Mouse (Mus musculus) embryo, embryonic 10.5 days (tissue): ENCODE results near the gene Tmem107.

Experiments used
- DNase-seq: peaks from one replicate; pipeline ENCODE4 v3.0.0-alpha.2; 2015; ENCODE audit warnings: low spot score

Gene Tmem107

DNA sequence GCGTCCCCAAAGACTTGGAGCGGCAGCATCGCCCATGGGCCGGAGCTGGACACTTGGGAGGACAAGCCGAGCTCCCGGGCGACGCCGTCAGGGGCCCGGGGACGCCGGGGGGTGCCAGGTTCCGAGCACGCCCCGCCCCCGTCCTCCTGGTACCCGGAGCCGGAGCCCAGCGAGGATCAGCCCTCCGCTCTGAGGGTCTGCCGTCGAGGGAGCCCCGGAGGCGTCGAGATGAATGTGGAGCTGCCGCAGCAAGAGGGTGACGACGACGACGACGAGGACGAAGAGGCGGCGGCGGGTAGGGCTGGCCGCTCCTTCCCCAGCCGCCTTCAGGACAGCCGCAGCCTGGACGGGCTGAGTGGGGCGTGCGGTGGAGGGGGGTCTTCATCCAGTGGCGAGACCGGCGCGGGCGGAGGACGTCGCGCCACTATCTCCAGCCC lies 10.6 kb upstream of the Tmem107 start:
- peak; percentile 65 for DNase-seq

DNA sequence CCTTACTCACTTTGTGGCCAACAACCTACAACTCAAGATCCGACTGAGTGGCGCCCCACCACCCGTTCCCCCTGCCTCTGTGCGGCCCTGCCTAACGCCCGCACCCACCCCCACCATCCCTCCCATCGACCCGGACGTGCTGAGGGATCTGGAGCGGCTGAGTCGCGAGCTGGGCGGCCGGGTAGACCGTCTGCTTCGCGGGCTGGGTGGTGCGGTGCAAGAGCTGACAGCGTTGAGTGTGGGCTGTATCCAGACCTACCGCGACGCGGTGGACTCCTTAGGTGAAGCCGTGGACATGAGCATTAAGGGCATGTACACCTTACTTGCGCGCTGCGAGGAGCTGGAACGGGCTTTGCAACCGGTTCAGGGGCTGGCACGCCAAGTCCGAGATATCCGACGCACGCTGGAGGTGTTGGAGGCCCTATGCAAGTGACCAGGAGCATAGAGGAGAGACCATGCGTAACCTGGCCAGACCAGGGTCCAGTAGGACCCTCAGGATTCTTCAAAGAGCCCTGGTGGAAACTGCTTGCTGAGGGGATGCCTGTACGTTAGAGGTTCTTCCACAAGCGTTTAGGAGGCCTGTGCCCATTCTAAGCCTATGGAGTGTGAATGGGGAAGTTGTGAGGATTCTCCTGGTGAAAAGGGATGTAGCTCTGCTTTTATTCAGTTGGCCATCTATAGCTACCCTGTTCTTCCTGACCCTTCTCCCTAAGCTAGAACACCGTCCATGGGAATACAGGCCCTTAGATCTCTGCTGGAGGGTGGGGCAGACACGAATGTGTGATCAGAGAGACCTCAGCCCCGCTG lies 10.0 kb upstream of the Tmem107 start:
- peak; percentile 41 for DNase-seq

DNA sequence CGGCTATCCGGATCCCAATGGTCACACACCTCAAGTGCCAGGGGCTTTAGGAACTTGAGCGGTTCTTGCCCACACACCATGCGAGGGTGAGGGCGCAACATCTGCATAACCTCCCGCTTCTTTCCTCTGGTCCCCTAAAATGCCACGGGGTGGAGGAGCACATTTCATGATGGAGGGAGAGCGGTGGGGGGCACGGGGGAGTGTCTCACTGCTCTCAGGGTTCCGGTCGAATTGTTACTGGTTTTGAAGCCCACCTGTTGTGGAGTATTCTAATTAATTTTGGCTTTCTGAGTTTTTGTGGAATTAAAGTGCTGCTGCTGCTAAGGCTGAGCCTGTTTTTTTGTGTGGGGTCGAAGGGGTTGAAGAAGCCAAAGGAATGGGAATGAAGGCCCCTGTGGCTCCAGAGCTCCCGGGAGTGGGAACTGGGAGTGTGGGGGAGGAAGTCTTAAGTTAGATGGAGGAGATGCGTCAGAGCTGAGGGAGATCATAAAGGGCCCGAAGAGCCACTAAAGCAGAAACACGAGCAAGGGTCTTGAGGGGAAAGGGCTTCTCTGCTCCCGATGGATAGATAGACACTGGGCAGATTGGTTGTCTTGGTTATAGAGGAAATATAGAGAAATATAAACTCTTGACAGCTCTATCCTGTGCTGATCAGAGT lies 9.2 kb upstream of the Tmem107 start:
- peak; percentile 36 for DNase-seq

DNA sequence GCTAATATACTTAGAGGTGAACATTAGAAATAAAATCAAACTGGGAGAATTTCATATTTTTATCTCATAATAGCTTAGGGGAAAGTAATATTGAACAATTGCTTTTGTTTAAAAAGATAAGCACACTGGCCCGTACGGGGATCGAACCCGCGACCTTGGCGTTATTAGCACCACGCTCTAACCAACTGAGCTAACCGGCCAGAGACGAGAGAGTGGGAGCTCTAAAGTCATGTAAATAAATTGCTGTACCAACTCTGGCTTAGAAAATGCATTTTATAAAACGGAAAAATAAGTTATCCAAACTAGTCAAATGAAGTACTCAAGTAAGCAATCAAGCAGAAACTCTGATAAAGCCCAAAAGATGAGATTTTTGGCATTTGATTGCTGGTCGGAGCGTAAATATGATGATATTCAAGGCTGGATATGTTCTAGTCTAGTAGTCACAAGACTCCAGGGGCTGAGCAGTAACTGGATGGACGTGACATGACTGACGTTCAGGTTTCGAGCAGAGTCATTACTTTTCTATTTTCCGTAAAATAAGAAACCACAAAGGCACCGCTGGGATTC lies 8.3 kb upstream of the Tmem107 start:
- peak; percentile 87 for DNase-seq

DNA sequence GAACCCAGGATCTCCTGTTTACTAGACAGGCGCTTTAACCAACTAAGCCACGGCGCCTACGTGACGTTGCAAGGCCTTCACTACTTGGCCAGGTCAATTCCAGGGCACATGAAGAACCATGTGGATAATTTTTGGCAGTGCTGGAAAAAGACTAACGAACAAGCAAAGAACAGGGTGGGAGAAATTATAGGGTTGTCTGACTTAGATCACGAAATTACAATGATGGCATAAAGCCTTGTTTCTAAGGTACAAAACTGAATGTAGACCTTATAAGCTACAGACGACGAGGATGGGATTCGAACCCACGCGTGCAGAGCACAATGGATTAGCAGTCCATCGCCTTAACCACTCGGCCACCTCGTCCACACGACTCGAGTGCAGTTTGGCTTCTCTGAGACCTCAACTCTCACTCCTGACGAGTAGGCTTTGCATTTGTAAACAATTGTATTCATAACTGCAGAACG lies 7.8 kb upstream of the Tmem107 start:
- DNase-seq, result peak; percentile 97

DNA sequence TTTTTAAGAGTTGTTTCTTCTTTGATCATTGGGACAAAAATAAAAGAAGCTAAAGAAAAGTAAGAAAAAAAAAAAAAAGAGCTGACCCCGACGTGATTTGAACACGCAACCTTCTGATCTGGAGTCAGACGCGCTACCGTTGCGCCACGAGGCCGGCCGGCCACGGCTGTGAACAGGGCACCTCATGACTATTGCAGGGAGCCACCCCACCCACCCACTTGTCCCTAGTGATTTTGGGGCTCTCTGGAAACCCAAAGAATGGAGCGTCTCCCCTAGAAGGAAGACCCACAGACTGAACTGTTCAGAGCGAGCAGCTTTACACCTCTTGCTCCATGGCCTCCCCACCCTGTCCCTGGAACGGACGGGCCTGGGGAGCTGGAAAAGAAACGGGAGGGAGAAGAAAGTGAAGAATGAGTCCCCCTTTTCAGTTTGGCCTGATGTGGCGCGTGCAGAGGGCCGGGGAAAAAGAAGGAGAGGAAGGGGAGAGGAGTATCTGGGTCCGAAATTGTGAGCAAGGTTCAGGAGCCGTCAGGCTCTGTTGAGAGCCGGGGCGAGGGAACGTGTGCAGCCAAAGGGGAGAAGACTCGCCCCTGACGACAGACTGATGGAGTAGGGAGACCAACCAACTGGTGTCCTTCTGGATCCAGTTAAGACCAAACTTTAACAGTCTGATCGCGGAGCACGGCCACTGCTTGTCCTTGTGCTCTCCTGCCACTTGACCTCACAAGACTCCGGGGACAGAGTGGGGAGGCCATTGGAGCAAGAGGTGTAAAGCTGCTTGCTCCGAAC lies 7.0 kb upstream of the Tmem107 start:
- peak; percentile 84 for DNase-seq

DNA sequence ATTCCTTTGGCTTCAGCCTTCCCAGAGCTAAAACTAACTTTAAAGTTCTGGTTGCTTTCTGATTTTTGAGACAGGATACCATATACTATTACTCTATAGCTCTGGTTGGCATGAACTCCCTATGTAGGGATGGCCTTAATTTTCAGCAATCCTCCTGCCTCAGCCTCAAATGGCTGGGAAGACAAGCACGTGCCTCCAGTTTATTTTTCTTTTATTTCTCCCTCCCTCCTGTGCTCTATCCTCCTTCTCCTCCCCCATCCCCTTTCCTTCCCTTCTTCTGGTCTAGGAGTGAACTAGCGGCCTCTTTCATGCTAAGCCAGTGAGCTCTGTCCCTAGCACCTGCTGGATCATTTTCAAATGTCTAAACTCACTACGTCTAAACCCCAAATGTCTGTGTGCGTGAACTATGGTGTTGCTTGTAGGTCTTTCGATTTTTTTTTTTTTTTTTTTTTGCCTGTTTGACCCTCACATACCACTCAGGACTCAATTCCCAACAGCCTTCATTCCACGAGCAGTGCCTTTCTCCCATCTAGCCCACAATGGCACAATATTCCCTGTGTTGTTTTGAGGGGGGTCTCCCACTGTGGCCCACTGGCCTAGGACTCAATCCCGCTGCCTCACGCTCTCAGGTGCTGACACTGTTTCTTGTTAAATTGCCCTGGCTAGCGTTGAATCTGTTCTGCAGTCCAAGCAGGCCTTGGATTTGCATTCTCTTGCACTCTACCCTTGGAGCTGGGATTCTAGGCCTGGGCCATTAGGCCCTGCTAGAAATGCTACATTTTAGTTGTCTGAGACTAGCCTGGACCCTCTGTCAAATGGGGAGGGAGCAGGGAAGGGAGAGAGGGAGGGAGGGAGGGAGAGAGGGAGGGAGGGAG lies 6.1 kb upstream of the Tmem107 start:
- no peak for DNase-seq

DNA sequence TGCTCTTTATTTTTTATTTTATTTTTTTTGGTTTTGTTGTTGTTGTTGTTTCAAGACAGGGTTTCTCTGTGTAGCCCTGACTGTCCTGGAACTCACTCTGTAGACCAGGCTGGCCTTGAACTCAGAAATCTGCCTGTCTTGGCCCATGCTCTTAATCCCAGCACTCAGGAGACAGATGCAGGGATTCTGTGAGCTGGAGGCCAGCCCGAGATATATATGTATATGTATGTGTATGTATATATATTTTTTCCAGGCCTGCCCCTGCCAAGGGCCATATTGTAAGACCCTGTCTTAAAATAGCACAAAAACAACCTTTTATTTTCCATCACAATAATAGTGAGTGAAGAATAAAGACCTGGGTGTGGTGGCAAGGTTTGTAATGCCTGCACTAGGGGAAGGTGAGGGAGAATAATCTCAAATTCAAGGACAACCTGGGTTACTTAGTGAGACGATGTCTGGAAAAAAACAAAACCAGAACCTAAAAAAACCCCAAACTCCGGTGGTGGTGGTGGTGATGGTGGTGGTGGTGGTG lies 5.1 kb upstream of the Tmem107 start:
- DNase-seq, result no peak

DNA sequence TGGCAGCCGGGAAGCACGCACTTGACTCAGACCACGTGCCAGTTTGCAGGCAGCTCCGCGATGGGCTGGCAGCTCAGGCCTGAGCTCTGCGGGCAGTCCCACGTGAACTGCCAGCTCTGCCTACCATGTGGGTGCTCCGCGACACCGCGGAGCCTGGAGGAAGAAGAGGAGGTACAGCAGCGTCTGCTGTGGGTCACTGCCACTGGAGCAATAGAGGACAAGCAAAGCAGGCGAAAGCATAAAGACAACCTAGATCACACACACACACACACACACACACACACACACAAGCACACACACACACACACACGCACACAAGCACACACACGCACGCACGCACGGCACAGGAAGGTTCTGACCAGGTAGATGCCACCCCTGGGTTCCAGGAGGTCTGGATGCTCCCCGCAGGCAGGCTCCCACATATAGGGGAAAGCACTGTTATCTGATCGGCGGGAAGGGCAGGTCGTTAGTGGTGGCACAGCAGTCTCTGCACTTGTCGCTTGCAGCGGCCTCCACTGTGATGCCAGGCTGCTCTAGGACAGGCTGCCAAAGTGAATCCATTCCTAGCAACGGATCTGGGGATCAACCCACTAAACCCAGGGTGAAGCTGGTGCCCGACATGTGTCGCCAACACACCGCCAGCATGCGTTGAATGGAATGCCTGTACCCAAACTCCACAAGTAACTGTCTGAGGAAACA lies 4.3 kb upstream of the Tmem107 start:
- peak; percentile 40 for DNase-seq

DNA sequence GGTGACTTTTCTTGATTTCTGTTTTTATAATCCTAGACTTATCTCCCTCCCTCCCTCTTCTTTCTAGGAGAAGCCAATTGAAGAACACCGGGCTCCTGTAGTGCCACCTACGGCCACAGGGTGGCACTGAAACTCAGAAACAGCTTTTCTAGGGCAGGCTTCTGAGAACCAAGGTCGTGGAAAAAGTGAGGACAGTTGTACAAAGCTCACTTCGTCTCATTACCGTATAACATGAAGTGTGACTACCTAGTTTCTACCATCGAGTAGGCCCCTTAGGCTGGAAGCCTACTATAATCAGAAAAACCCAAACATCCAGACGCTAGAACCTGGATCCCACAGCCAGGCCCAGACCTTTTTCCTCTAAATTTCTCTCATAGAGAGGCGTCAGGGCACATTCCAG lies 3.6 kb upstream of the Tmem107 start:
- DNase-seq, result peak; percentile 97

DNA sequence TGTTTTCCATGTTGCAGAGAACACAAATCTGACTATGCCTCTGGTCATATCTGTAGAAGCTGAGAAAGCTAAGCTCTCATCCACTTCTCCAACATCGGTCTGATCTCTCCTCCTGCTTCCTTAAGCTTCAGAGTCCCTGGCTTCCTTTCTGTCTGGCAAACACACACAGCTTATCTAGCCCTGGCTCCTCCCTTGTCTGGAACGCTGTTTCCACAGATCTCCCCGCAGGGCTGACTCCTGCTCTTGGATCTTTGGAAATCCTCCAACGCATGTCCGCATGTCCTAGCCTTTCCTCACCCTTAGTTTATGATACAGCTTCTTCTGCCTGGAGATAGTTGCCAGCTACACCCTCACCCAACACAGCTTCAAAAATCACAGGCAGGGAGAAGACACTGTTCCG lies 3.0 kb upstream of the Tmem107 start:
- no peak for DNase-seq

DNA sequence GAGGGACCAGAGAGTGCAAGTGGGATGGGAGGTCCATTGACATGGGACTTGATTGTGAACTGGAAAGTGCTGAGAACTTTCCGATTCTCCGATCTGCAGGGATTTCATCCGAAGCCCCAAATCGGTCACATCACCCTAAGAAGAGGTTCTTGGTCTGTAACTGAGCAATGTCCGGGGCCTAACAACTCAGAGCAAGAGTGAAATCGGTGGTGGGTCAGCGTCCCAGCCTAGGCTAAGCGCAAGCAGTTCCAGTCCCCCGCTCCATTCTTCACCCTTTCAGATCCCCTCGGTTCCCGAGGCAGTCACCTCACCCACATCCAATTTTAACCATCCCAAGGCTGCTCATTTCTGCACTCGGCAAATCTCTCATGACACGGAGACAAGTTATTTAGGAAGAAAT lies 513 bp upstream of the Tmem107 start:
- peak; percentile 72 for DNase-seq

DNA sequence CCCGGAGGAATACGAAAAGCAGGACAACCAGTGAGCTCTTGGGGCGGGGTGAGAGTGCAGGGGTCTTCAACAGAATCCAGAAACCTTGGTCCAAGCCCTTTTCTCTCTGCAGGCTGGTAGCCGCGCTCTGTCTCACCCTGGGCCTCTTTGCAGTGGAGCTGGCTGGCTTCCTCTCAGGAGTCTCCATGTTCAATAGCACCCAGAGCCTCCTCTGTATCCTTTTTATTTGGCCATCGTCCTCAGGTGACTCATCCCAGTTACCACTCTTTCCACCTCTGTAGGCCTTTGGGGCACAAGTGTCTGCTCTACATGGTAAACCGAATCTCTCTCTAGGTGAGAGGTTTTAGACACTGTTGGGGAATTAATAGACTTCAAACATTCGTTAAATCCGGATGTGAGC lies 656 bp downstream of the Tmem107 start:
- no peak for DNase-seq

DNA sequence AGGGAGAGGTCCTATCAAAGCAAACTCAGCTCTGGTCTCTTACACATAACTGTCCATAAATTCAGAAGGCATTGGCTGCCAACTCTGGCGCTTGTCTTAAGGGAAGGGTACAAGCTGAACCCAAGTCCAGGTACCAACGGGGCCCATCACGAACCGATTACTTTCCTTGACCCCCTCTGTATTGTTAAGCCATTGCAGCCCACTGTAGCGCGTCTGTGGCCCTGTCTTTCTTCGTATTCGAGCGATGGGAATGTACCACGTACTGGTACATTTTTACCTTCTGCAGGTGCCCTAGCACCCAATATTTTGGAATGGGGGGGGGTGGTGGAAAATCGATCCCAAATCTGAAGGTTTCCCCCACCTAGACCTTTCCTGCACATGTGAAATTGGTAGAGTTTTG lies 1.6 kb downstream of the Tmem107 start:
- no peak for DNase-seq

DNA sequence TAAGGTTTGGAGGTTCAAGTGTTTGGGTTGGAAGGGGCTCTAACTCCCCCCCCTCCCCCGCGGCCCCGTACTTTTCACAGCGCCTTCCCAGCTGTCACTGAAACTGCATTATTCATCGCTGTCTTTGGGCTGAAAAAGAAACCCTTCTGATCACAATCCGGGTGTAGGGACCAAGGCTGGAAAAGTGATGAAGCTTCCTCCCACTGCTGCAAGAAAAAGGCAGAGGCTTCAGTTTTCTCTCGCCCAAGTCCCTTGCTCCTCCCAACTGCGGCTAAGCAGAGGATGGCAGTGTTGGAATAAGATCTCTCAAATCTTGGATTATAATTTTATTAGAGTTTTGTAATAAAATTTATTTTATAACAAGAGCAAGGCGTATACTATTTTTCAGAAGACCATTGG lies 2.1 kb downstream of the Tmem107 start:
- no peak for DNase-seq

DNA sequence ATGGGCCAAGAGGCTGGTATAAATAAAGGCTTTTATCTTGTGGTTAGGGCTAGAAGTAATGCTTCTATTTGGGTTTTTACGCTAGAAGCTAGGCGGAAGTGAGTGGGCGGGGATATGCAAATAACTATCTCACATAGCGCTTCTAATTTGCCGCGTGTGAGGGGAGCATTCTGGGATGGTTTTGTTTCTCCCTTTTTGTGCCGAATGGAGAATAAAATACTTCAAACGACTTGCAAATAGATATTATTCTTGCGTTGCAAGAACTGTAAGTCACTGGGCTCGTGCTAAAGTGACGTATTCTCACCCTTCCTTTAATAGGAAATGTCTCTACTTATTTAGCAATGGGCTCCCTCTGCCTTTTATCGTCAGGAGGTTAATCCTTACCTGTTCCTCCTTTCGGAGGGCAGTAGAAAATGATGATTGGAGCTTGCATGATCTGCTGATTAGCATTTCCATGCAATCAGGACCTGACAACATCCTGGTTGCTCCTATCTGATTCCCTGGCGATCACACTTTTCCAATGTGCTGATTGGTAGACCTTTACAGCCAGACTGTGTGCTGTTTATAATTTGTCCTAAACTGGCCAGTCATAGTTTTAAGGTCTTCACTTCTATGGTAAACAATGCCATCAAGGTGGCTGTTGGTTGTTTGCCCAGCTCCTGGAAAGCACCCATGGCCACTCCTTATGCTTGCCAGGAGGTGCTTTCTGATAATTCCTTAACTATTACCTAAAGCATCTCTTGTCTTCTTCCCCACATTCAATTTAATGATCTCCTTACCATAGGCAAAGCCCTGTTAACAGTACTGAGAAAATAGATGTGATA lies 2.7 kb downstream of the Tmem107 start:
- DNase-seq, result peak; percentile 97

DNA sequence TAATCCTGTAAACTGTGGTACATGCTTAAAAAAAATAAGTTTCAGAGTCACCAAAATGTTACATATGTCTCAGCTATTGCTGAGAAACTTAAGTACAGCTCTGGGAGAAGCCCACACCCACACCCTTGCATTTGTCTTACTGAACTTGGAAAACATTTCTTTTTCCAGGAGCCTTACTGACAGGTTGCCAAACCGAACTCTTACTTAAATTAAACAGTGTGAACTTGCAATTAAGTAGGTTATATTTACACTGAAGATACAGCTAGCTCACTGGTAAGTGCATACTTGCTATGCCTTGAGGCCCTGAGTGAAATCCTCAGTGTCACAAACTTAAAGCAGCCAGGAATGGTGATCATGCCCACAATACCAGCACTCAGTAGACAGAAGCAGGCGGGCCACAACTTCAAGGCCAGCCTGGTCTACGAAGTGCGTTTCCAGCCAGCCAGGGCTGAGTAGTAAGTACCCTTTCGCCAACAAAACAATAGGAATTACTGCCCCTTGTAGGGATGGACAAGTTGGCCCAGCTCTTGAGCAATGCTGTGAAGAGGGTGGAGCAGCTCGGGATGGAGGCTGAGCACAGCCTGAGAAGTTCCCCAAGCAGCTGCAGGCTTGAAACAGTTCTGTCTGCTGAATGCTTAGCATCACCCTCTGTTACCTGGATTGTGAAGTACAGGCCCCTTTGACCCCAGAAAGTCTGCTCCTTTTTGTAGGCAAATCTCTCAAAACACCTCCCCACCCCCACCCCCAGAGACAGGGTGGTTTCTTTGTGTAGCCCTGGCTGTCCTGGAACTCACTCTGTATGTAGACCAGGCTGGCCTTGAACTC lies 3.6 kb downstream of the Tmem107 start:
- no peak for DNase-seq

DNA sequence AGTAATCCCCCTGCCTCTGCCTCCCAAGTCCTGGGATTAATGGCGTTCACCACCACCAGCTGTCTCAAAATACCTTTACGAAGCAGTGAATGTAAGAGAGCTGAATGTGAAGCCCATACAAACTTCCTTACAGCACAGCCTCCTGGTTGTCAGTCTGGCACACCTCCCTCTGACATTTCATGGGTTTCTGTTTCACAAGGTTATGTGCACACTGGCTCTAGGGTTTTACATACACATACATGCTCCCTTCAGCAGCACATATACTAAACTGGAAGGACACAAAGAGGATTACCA lies 4.1 kb downstream of the Tmem107 start:
- no peak for DNase-seq
